Mouse (Mus musculus) CD8-positive naive resting alpha-beta T cell, adult 57 days (primary cell): ENCODE data around the gene Kcnk16. TPM values are rescaled to one million over a fixed set of nuclear protein-coding genes. Genes with fewer than 3 reads are reported as not detected.

ENCODE experiments used
- total RNA-seq: library from RNA; stranded (reverse); gene quantifications from one replicate; pipeline ENCODE4 v1.2.4, GENCODE M21; 2023

Gene Kcnk16
- total RNA-seq = not detected

GRCm38 (mm10) chr14:20269082-20269809, at the start of gene Kcnk16:
Gene Kcnk16, minus strand, starts transcription at chr14:20269199.

GRCm38 (mm10) chr14:20294117-20294892, 25.3 kb upstream of the Kcnk16 start, which contains the start of gene Nudt13:
Gene Nudt13, plus strand, starts transcription at chr14:20294697.

Other genes with a start within 250 kb of the Kcnk16 start
- 8.7 TPM for gene Saysd1, start 130.7 kb downstream of the Kcnk16 start, total RNA-seq
- 1.7 TPM for gene Kcnk5, start 87.4 kb downstream of the Kcnk16 start, total RNA-seq
- gene Nudt13, start 25.5 kb upstream of the Kcnk16 start, total RNA-seq = 19.0 TPM
- gene Ecd, start 78.9 kb upstream of the Kcnk16 start, total RNA-seq = 37.2 TPM
- 44.9 TPM for gene Fam149b, start 79.0 kb upstream of the Kcnk16 start, total RNA-seq
- gene Dnajc9, start 119.7 kb upstream of the Kcnk16 start, total RNA-seq = 83.1 TPM
- 37.2 TPM for gene Mrps16, start 124.4 kb upstream of the Kcnk16 start, total RNA-seq
- not detected for gene Cfap70, start 183.0 kb upstream of the Kcnk16 start, total RNA-seq
- 43.8 TPM for gene Anxa7, start 210.9 kb upstream of the Kcnk16 start, total RNA-seq
- 7.5 TPM for gene Mss51, start 227.7 kb upstream of the Kcnk16 start, total RNA-seq